Mouse (Mus musculus): ENCODE measurements around the gene Galntl6. TPM values are rescaled to one million over a fixed set of nuclear protein-coding genes. Genes with fewer than 3 reads are reported as not detected.

Galntl6 gene
- polyA plus RNA-seq, 1 experiment: 11.8 TPM

GRCm38 (mm10) chr8:58669075-58669474 is 243.4 kb downstream of the Galntl6 start:
- Histone ChIP-seq H3K27ac (ENCODE audit: insufficient read depth, low read length) (no peak overlapping the region), H3K4me1 (ENCODE audit: control insufficient read depth, insufficient read depth, low read length) (no peaks in the 10 kb centered on the region), H3K4me3 (ENCODE audit: insufficient read depth, low read length) (no peak overlapping the region)
- no peak for TF ChIP-seq CTCF (IDR thresholded peaks at IDR 0.05; ENCODE audit: extremely low read depth, insufficient read depth, low read length)
- TF ChIP-seq POLR2A (IDR thresholded peaks at IDR 0.05; ENCODE audit: extremely low read depth, insufficient read depth, low read length): no peak

GRCm38 (mm10) chr8:58660019-58660418 is 252.4 kb downstream of the Galntl6 start:
- H3K4me1 ChIP-seq (ENCODE audit: control insufficient read depth, insufficient read depth, low read length): no peaks in the 10 kb centered on the region
- no peak overlapping the region for H3K4me3 ChIP-seq (ENCODE audit: insufficient read depth, low read length)
- no peak overlapping the region for H3K27ac ChIP-seq (ENCODE audit: insufficient read depth, low read length)
- no peak for TF ChIP-seq CTCF (IDR thresholded peaks at IDR 0.05; ENCODE audit: extremely low read depth, insufficient read depth, low read length)

- Histone ChIP-seq H3K4me1 (ENCODE audit: control insufficient read depth, insufficient read depth, low read length) (no peaks in the 10 kb centered on the region), H3K4me3 (ENCODE audit: insufficient read depth, low read length) (no peak overlapping the region), H3K27ac (ENCODE audit: insufficient read depth, low read length) (no peak overlapping the region)
- TF ChIP-seq POLR2A (IDR thresholded peaks at IDR 0.05; ENCODE audit: extremely low read depth, insufficient read depth, low read length) (no peak), CTCF (IDR thresholded peaks at IDR 0.05; ENCODE audit: extremely low read depth, insufficient read depth, low read length) (no peak)
Measured at GRCm38 (mm10) chr8:58655631-58656030, 256.8 kb downstream of the Galntl6 start.

- H3K4me1 ChIP-seq (ENCODE audit: control insufficient read depth, insufficient read depth, low read length): no peaks in the 10 kb centered on the region
Measured at GRCm38 (mm10) chr8:58606451-58606850, 306.0 kb downstream of the Galntl6 start.

GRCm38 (mm10) chr8:58604751-58605150 is 307.7 kb downstream of the Galntl6 start:
- no peaks in the 10 kb centered on the region for H3K4me1 ChIP-seq (ENCODE audit: control insufficient read depth, insufficient read depth, low read length)
- no peak overlapping the region for H3K4me3 ChIP-seq (ENCODE audit: insufficient read depth, low read length)
- no peak overlapping the region for H3K27ac ChIP-seq (ENCODE audit: insufficient read depth, low read length)
- TF ChIP-seq CTCF (IDR thresholded peaks at IDR 0.05; ENCODE audit: extremely low read depth, insufficient read depth, low read length) (no peak), POLR2A (IDR thresholded peaks at IDR 0.05; ENCODE audit: extremely low read depth, insufficient read depth, low read length) (no peak)

More at GRCm38 (mm10) chr8:58606451-58606850, 306.0 kb downstream of the Galntl6 start:
- H3K4me3 ChIP-seq (ENCODE audit: insufficient read depth, low read length): no peak overlapping the region
- no peak overlapping the region for H3K27ac ChIP-seq (ENCODE audit: insufficient read depth, low read length)
- TF ChIP-seq CTCF (IDR thresholded peaks at IDR 0.05; ENCODE audit: extremely low read depth, insufficient read depth, low read length) (no peak), POLR2A (IDR thresholded peaks at IDR 0.05; ENCODE audit: extremely low read depth, insufficient read depth, low read length) (no peak)

- Histone ChIP-seq H3K27ac (ENCODE audit: insufficient read depth, low read length) (no peak overlapping the region), H3K4me1 (ENCODE audit: control insufficient read depth, insufficient read depth, low read length) (no peaks in the 10 kb centered on the region), H3K4me3 (ENCODE audit: insufficient read depth, low read length) (no peak overlapping the region)
- TF ChIP-seq POLR2A (IDR thresholded peaks at IDR 0.05; ENCODE audit: extremely low read depth, insufficient read depth, low read length): no peak
- TF ChIP-seq CTCF (IDR thresholded peaks at IDR 0.05; ENCODE audit: extremely low read depth, insufficient read depth, low read length): no peak
Measured at GRCm38 (mm10) chr8:58597834-58598233, 314.6 kb downstream of the Galntl6 start.

GRCm38 (mm10) chr8:58575346-58575745 is 337.1 kb downstream of the Galntl6 start:
- Histone ChIP-seq H3K4me1 (ENCODE audit: control insufficient read depth, insufficient read depth, low read length) (no peaks in the 10 kb centered on the region), H3K4me3 (ENCODE audit: insufficient read depth, low read length) (no peak overlapping the region), H3K27ac (ENCODE audit: insufficient read depth, low read length) (no peak overlapping the region)
- TF ChIP-seq POLR2A (IDR thresholded peaks at IDR 0.05; ENCODE audit: extremely low read depth, insufficient read depth, low read length) (no peak), CTCF (IDR thresholded peaks at IDR 0.05; ENCODE audit: extremely low read depth, insufficient read depth, low read length) (no peak)

GRCm38 (mm10) chr8:58568086-58568485 is 344.4 kb downstream of the Galntl6 start:
- TF ChIP-seq CTCF (IDR thresholded peaks at IDR 0.05; ENCODE audit: extremely low read depth, insufficient read depth, low read length): no peak
- TF ChIP-seq POLR2A (IDR thresholded peaks at IDR 0.05; ENCODE audit: extremely low read depth, insufficient read depth, low read length): no peak
- Histone ChIP-seq H3K27ac (ENCODE audit: insufficient read depth, low read length) (no peak overlapping the region), H3K4me3 (ENCODE audit: insufficient read depth, low read length) (no peak overlapping the region), H3K4me1 (ENCODE audit: control insufficient read depth, insufficient read depth, low read length) (no peaks in the 10 kb centered on the region)

- H3K4me3 ChIP-seq (ENCODE audit: insufficient read depth, low read length): no peak overlapping the region
- TF ChIP-seq CTCF (IDR thresholded peaks at IDR 0.05; ENCODE audit: extremely low read depth, insufficient read depth, low read length) (peak; percentile 43; the same call in 1 of the 2 replicates), POLR2A (IDR thresholded peaks at IDR 0.05; ENCODE audit: extremely low read depth, insufficient read depth, low read length) (no peak)
- no peaks in the 10 kb centered on the region for H3K4me1 ChIP-seq (ENCODE audit: control insufficient read depth, insufficient read depth, low read length)
- no peak overlapping the region for H3K27ac ChIP-seq (ENCODE audit: insufficient read depth, low read length)
Measured at GRCm38 (mm10) chr8:58566115-58566514, 346.3 kb downstream of the Galntl6 start.

GRCm38 (mm10) chr8:58535781-58536180 is 376.7 kb downstream of the Galntl6 start:
- TF ChIP-seq POLR2A (IDR thresholded peaks at IDR 0.05; ENCODE audit: extremely low read depth, insufficient read depth, low read length): no peak
- no peak for TF ChIP-seq CTCF (IDR thresholded peaks at IDR 0.05; ENCODE audit: extremely low read depth, insufficient read depth, low read length)
- no peak overlapping the region for H3K4me3 ChIP-seq (ENCODE audit: insufficient read depth, low read length)
- no peak overlapping the region for H3K27ac ChIP-seq (ENCODE audit: insufficient read depth, low read length)
- H3K4me1 ChIP-seq (ENCODE audit: control insufficient read depth, insufficient read depth, low read length): no peaks in the 10 kb centered on the region
